Mouse (Mus musculus) heart, adult 2 months (tissue): ENCODE measurements around the gene Alg3.

Experiments
- CTCF ChIP-seq: fragments of 200-600 bp; IDR thresholded peaks from 2 replicates; pipeline ENCODE4 v1.8.1; 2022; ENCODE audit warnings: antibody characterized with exemption, mild to moderate bottlenecking, moderate library complexity
- EP300 ChIP-seq: fragments of 200-500 bp; IDR thresholded peaks from 2 replicates; pipeline ENCODE4 v1.6.1; 2011; ENCODE audit warnings: low read depth, low read length, control low read depth; ENCODE audit not compliant: insufficient read depth
- POLR2A ChIP-seq: fragments of 200-500 bp; IDR thresholded peaks from 2 replicates; pipeline ENCODE4 v1.6.1; 2011; ENCODE audit warnings: mild to moderate bottlenecking, low read depth, low read length, control low read depth; ENCODE audit not compliant: insufficient read depth

- TF ChIP-seq POLR2A (no peak), CTCF (no peak), EP300 (no peak)
Observed at GRCm38 (mm10) chr16:20557381-20557780, 54.2 kb downstream of the Alg3 start.
